Comparison of ENCODE assay signal across 19 mouse cellular contexts in the genomic region with DNA sequence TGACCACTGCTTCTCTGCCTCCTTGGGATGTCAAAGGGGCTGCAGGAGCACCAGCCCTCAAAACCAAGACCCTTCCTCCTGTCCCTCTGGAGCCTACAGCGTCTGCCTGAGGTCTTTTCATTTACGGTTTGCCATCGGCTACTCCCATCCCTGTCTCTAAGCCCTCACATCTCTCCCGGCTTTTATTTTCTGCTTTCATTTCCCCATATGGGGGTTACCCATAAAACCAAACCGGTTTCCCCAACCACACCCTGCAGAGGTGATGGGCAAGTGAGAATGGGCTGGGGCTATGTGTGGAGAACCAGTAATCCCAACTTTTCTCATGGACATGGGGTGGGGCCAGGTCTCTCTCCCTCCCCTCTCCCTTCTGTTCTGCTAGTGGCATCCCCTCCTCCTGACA.
DNase-seq lines count a peak whose midpoint lies in the region; ATAC-seq lines count a peak whose summit lies in the region.
"Had no signal": no experiment of that assay in that cellular context is flagged by ENCODE, and none has a peak within 500 bp of the region (broad histone marks: within the 10 kb centered on the region; RNA-seq: fewer than 3 reads in every experiment).

No protein-coding gene starts in this region.

- 91% methylated on average over 5 of the region's 5 CpGs for WGBS in forebrain, embryonic 10.5 days
- WGBS in forebrain, embryonic 12.5 days, result 98% methylated on average over 5 of the region's 5 CpGs
- WGBS in limb, embryonic 12.5 days, result 90% methylated on average over 5 of the region's 5 CpGs

- H3K9me3 ChIP-seq in forebrain, embryonic 10.5 days, result no peaks in the 10 kb centered on the region
- H3K9me3 ChIP-seq in forebrain, embryonic 12.5 days, result no peaks in the 10 kb centered on the region
- no peaks in the 10 kb centered on the region for H3K9me3 ChIP-seq in limb, embryonic 12.5 days
- H3K9me3 ChIP-seq: heart, embryonic 15.5 days; hindbrain, embryonic 13.5 days had no signal

- H3K4me2 ChIP-seq in forebrain, embryonic 12.5 days, result no peak overlapping the region
- no peak overlapping the region for H3K4me2 ChIP-seq in limb, embryonic 12.5 days
- H3K4me2 ChIP-seq: heart, embryonic 11.5 days; heart, embryonic 15.5 days; hindbrain, embryonic 13.5 days had no signal

- no peak overlapping the region for H3K9ac ChIP-seq in forebrain, embryonic 12.5 days
- no peak overlapping the region for H3K9ac ChIP-seq in limb, embryonic 12.5 days (replicated peaks)
- H3K9ac ChIP-seq: heart, embryonic 15.5 days; hindbrain, embryonic 13.5 days had no signal

- no peak overlapping the region for H3K4me3 ChIP-seq in forebrain, embryonic 10.5 days
- H3K4me3 ChIP-seq in forebrain, embryonic 12.5 days (replicated peaks), result no peak overlapping the region
- no peak overlapping the region for H3K4me3 ChIP-seq in limb, embryonic 12.5 days (replicated peaks)
- H3K4me3 ChIP-seq: heart, adult 2 months; heart, embryonic 15.5 days; hindbrain, embryonic 13.5 days had no signal

- H3K4me1 ChIP-seq in forebrain, embryonic 10.5 days, result peaks cover 51% of the 10 kb centered on the region
- H3K4me1 ChIP-seq in forebrain, embryonic 12.5 days, result peaks cover 33% of the 10 kb centered on the region; the same call in 1 of the 2 replicates
- peaks cover 56% of the 10 kb centered on the region for H3K4me1 ChIP-seq in limb, embryonic 12.5 days (replicated peaks)

- H3K36me3 ChIP-seq in forebrain, embryonic 10.5 days (replicated peaks), result no peaks in the 10 kb centered on the region
- no peaks in the 10 kb centered on the region for H3K36me3 ChIP-seq in forebrain, embryonic 12.5 days (replicated peaks)
- no peaks in the 10 kb centered on the region for H3K36me3 ChIP-seq in limb, embryonic 12.5 days
- H3K36me3 ChIP-seq: heart, embryonic 15.5 days; hindbrain, embryonic 13.5 days had no signal

- H3K27me3 ChIP-seq in forebrain, embryonic 10.5 days (ENCODE audit: poor library complexity, severe bottlenecking), result no peaks in the 10 kb centered on the region
- H3K27me3 ChIP-seq in forebrain, embryonic 12.5 days, result 0 out of 2 replicates have a peak, but pooled peaks cover 4% of the 10 kb centered on the region
- peaks cover 15% of the 10 kb centered on the region; the same call in 1 of the 2 replicates for H3K27me3 ChIP-seq in limb, embryonic 12.5 days
- H3K27me3 ChIP-seq: heart, embryonic 15.5 days; hindbrain, embryonic 13.5 days had no signal

- 0 out of 2 replicates have a peak overlapping the region, but pooled peaks have one; percentile 22 for H3K27ac ChIP-seq in forebrain, embryonic 10.5 days
- H3K27ac ChIP-seq in forebrain, embryonic 12.5 days, result no peak overlapping the region
- H3K27ac ChIP-seq in limb, embryonic 12.5 days, result 0 out of 2 replicates have a peak overlapping the region, but pooled peaks have one; percentile 85
- H3K27ac ChIP-seq: heart, adult 2 months; heart, embryonic 15.5 days had no signal

- ATAC-seq in forebrain, embryonic 12.5 days (ENCODE audit: low FRiP score), result no peak
- peak; percentile 45 for ATAC-seq in common myeloid progenitor, adult 5-6 weeks (replicated peaks; ENCODE audit: low read depth, poor library complexity, severe bottlenecking)
- ATAC-seq in limb, embryonic 12.5 days (ENCODE audit: insufficient number of reproducible peaks, insufficient read depth, low FRiP score, low TSS enrichment, low read depth), result no peak
- peak; percentile 72 for ATAC-seq in megakaryocyte, adult 5-6 weeks (ENCODE audit: poor library complexity, severe bottlenecking)
- ATAC-seq: forebrain, embryonic 14.5 days; hindbrain, postnatal 0 days had no signal

- no peak for DNase-seq in forebrain, embryonic 10.5 days (ENCODE audit: extremely low spot score, low spot score)
- no peak for DNase-seq in gastrocnemius, postnatal 4 days (ENCODE audit: low spot score in 2 of 2)
- DNase-seq in right cerebral cortex, postnatal 14 days, result no peak
- no peak for DNase-seq in urinary bladder, postnatal 4 days (ENCODE audit: low spot score in 2 of 2)
- DNase-seq: cerebellum, adult 11-12 months; cerebellum, adult 9-10 months; cerebellum, postnatal 25 days; gastrocnemius, postnatal 36 days; heart, adult 2 months; heart, postnatal 14 days had no signal

Comparison
In these comparisons a context has a peak if more than half of its experiments do, and no peak if none do; other contexts are left out.
1. ATAC-seq: peak in common myeloid progenitor, adult 5-6 weeks (single experiment) and megakaryocyte, adult 5-6 weeks (single experiment); none in forebrain, embryonic 12.5 days (single experiment) and limb, embryonic 12.5 days (single experiment).